Mouse (Mus musculus) liver, adult (tissue): Measurements from ENCODE around the gene Gm4177.
"Not testable (repeated sequence)": the region's sequence is repeated elsewhere in the genome, so short reads cannot be mapped to it uniquely, and the experiment has no call there.

Source experiments
- GATA4 ChIP-seq: IDR thresholded peaks from 2 replicates; pipeline ENCODE4 v1.6.1; 2014; ENCODE audit warnings: mild to moderate bottlenecking, low read length; ENCODE audit not compliant: insufficient replicate concordance

Gm4177 gene

GRCm38 (mm10) chr7:21796628-21797027, at the start of gene Gm4177:
Gene Gm4177, minus strand, starts transcription at chr7:21796728.
- not testable (repeated sequence) for TF ChIP-seq GATA4

- not testable (repeated sequence) for TF ChIP-seq GATA4
Observed at GRCm38 (mm10) chr7:21844167-21844566, 47.6 kb upstream of the Gm4177 start, which contains the start of gene Gm5725. Gene Gm5725, minus strand, starts transcription at chr7:21844267.

GRCm38 (mm10) chr7:21832051-21832450, 35.5 kb upstream of the Gm4177 start, which contains the start of gene Vmn1r135:
Gene Vmn1r135, plus strand, starts transcription at chr7:21832351.
- TF ChIP-seq GATA4 = not testable (repeated sequence)

GRCm38 (mm10) chr7:21761375-21761774, 35.2 kb downstream of the Gm4177 start, which contains the start of gene Gm4175:
Gene Gm4175, minus strand, starts transcription at chr7:21761475.
- TF ChIP-seq GATA4 = not testable (repeated sequence)
